Mouse (Mus musculus) CH12.LX (cell line): ENCODE results near the gene Metap2. TPM values are rescaled to one million over a fixed set of nuclear protein-coding genes. Genes with fewer than 3 reads are reported as not detected.

Experiments
- DNase-seq: peaks from one replicate; pipeline ENCODE4 v3.0.0-alpha.2; 2013; ENCODE audit errors: extremely low read depth
- H3K27ac ChIP-seq: 2 replicates; pipeline ENCODE4 v1.5.1; 2012; ENCODE audit warnings: low read depth, mild to moderate bottlenecking, control low read depth, moderate library complexity; ENCODE audit not compliant: insufficient read depth
- H3K27me3 ChIP-seq: replicated peaks from 2 replicates; pipeline ENCODE3; 2012; ENCODE audit warnings: inconsistent platforms
- H3K36me3 ChIP-seq, 2 experiments: replicated peaks in 1 of 2; 2 replicates each; pipeline versions ENCODE3 to v1.6.1; 2012; ENCODE audit warnings: inconsistent platforms in 1 of 2, low read length in 1 of 2, mild to moderate bottlenecking in 1 of 2, mixed read lengths in 1 of 2, moderate library complexity in 1 of 2; ENCODE audit not compliant: control insufficient read depth in 1 of 2, insufficient read depth in 1 of 2
- H3K4me1 ChIP-seq, 2 experiments: 2 replicates each; pipeline ENCODE4 v1.6.1; 2012; ENCODE audit warnings: inconsistent platforms in 1 of 2, moderate library complexity in 1 of 2; ENCODE audit not compliant: insufficient read depth in 2 of 2, control insufficient read depth in 1 of 2
- H3K4me2 ChIP-seq: 2 replicates; pipeline ENCODE4 v1.6.1; 2012; ENCODE audit warnings: low read depth, mild to moderate bottlenecking, control low read depth; ENCODE audit not compliant: poor library complexity, insufficient read depth, severe bottlenecking
- H3K4me3 ChIP-seq, 3 experiments: fragments of 150-350 bp in 1 of 3; sonication (generic) in 1 of 3; replicated peaks in 1 of 3; 2 replicates each; pipeline versions ENCODE3 to v1.5.1; 2011 to 2012; ENCODE audit warnings: low read depth in 2 of 3, low read length in 2 of 3, mild to moderate bottlenecking in 2 of 3, moderate library complexity in 2 of 3, control low read depth in 1 of 3, improper control_type of control experiment in 1 of 3, inconsistent platforms in 1 of 3, mixed read lengths in 1 of 3; ENCODE audit not compliant: poor library complexity in 1 of 3
- H3K79me2 ChIP-seq: replicated peaks from 2 replicates; pipeline ENCODE4 v1.6.1; 2012; ENCODE audit warnings: mild to moderate bottlenecking, moderate library complexity; ENCODE audit not compliant: control insufficient read depth, poor library complexity, insufficient read depth, severe bottlenecking; ENCODE audit errors: extremely low read depth
- H3K9ac ChIP-seq: 2 replicates; pipeline ENCODE4 v1.6.1; 2012; ENCODE audit warnings: low read depth, mild to moderate bottlenecking, control low read depth, moderate library complexity; ENCODE audit not compliant: insufficient read depth
- H3K9me3 ChIP-seq: replicated peaks from 2 replicates; pipeline ENCODE3; 2012; ENCODE audit warnings: low read length, inconsistent platforms, mixed read lengths
- CHD1 ChIP-seq: IDR thresholded peaks from 2 replicates; pipeline ENCODE4 v1.6.1; 2012; ENCODE audit warnings: low read depth, low read length, improper control_type of control experiment, inconsistent platforms
- CTCF ChIP-seq, 2 experiments: IDR thresholded peaks in 1 of 2; conservative IDR thresholded peaks in 1 of 2; 2 replicates each; pipeline ENCODE4 v1.5.1; 2011 to 2012; ENCODE audit warnings: low read depth in 2 of 2, low read length in 2 of 2, improper control_type of control experiment in 1 of 2, inconsistent platforms in 1 of 2, mild to moderate bottlenecking in 1 of 2, moderate library complexity in 1 of 2
- ELF1 ChIP-seq: IDR thresholded peaks from 2 replicates; pipeline ENCODE4 v1.6.1; 2014; ENCODE audit warnings: low read depth, mild to moderate bottlenecking, inconsistent platforms, low read length, improper control_type of control experiment
- EP300 ChIP-seq: IDR thresholded peaks from 2 replicates; pipeline ENCODE4 v1.6.1; 2011; ENCODE audit warnings: low read length, improper control_type of control experiment
- GABPA ChIP-seq: IDR thresholded peaks from 2 replicates; pipeline ENCODE4 v1.6.1; 2012; ENCODE audit warnings: low read depth, low read length, improper control_type of control experiment, inconsistent platforms; ENCODE audit not compliant: insufficient replicate concordance
- HCFC1 ChIP-seq: IDR thresholded peaks from 2 replicates; pipeline ENCODE4 v1.6.1; 2012; ENCODE audit warnings: low read depth, mild to moderate bottlenecking, inconsistent platforms, low read length, improper control_type of control experiment
- JUN ChIP-seq: IDR thresholded peaks from 2 replicates; pipeline ENCODE4 v1.6.1; 2011; ENCODE audit warnings: low read depth, mild to moderate bottlenecking, low read length, improper control_type of control experiment, moderate library complexity; ENCODE audit not compliant: insufficient read depth
- JUND ChIP-seq: conservative IDR thresholded peaks from 2 replicates; pipeline ENCODE4 v1.6.1; 2011; ENCODE audit warnings: low read depth, low read length, improper control_type of control experiment
- KAT2A ChIP-seq: IDR thresholded peaks from 2 replicates; pipeline ENCODE4 v1.6.1; 2012; ENCODE audit warnings: low read length, improper control_type of control experiment, inconsistent platforms; ENCODE audit not compliant: insufficient replicate concordance
- MAX ChIP-seq: IDR thresholded peaks from 2 replicates; pipeline ENCODE4 v1.6.1; 2011; ENCODE audit warnings: low read length, improper control_type of control experiment
- NELFE ChIP-seq: IDR thresholded peaks from 2 replicates; pipeline ENCODE4 v1.6.1; 2011; ENCODE audit warnings: low read depth, low read length, improper control_type of control experiment
- POLR2A ChIP-seq: IDR thresholded peaks from 2 replicates; pipeline ENCODE4 v1.6.1; 2011; ENCODE audit warnings: low read depth, mild to moderate bottlenecking, improper control_type of control experiment, low read length
- POLR2AphosphoS2 ChIP-seq: IDR thresholded peaks from 2 replicates; pipeline ENCODE4 v1.6.1; 2011; ENCODE audit warnings: low read depth, low read length, improper control_type of control experiment
- RAD21 ChIP-seq: IDR thresholded peaks from 2 replicates; pipeline ENCODE4 v1.6.1; 2011; ENCODE audit warnings: low read depth, mild to moderate bottlenecking, low read length, improper control_type of control experiment, moderate library complexity
- RCOR1 ChIP-seq: conservative IDR thresholded peaks from 2 replicates; pipeline ENCODE4 v1.6.1; 2012; ENCODE audit warnings: low read depth, mild to moderate bottlenecking, inconsistent platforms, low read length, improper control_type of control experiment
- SMC3 ChIP-seq: IDR thresholded peaks from 2 replicates; pipeline ENCODE4 v1.6.1; 2011; ENCODE audit warnings: low read depth, low read length, improper control_type of control experiment
- TBP ChIP-seq: conservative IDR thresholded peaks from 2 replicates; pipeline ENCODE4 v1.6.1; 2011; ENCODE audit warnings: low read depth, low read length, improper control_type of control experiment
- USF2 ChIP-seq: conservative IDR thresholded peaks from 2 replicates; pipeline ENCODE4 v1.6.1; 2011; ENCODE audit warnings: low read depth, low read length, improper control_type of control experiment
- ZC3H11A ChIP-seq: IDR thresholded peaks from 2 replicates; pipeline ENCODE4 v1.6.1; 2012; ENCODE audit warnings: low read depth, mild to moderate bottlenecking, inconsistent platforms, low read length, improper control_type of control experiment
- ZKSCAN1 ChIP-seq: IDR thresholded peaks from 2 replicates; pipeline ENCODE4 v1.6.1; 2012; ENCODE audit warnings: low read depth, inconsistent platforms, low read length, improper control_type of control experiment, borderline replicate concordance
- ZNF384 ChIP-seq: IDR thresholded peaks from 2 replicates; pipeline ENCODE4 v1.6.1; 2012; ENCODE audit warnings: low read depth, low read length, improper control_type of control experiment, inconsistent platforms
- dilution Hi-C: fragments of 300-500 bp; cut with MboI; formaldehyde crosslinking; loops from 2 replicates; pipeline ENCODE4 v1.14.3; 2020; ENCODE audit warnings: low sequenced_read_pairs; ENCODE audit not compliant: extremely low pct_unique_long_range_greater_than_20kb, extremely low pct_ligation_motif_present
- in situ Hi-C: fragments of 300-500 bp; cut with MboI; formaldehyde crosslinking; loops from 3 replicates; pipeline ENCODE4 v1.14.3; 2019; ENCODE audit warnings: low sequenced_read_pairs, low pct_ligation_motif_present, low pct_unique_long_range_greater_than_20kb, mixed read lengths
- polyA plus RNA-seq: library from polyadenylated mRNA; unstranded; fragments of >175 nt; gene quantifications from 2 replicates; pipeline ENCODE4 v1.2.1, GENCODE M21; 2012; ENCODE audit warnings: low read depth; ENCODE audit not compliant: insufficient read length
- total RNA-seq, 2 experiments: library from RNA; depleted of rRNA; stranded (reverse); fragments of 300-350 nt in 1 of 2; fragments of >200 nt in 1 of 2; gene quantifications; 2 replicates each; pipeline ENCODE4 v1.2.3; 2012 to 2014

Gene Metap2
- total and polyA plus RNA-seq, 3 experiments = 183 to 710 (median 211) TPM

DNA sequence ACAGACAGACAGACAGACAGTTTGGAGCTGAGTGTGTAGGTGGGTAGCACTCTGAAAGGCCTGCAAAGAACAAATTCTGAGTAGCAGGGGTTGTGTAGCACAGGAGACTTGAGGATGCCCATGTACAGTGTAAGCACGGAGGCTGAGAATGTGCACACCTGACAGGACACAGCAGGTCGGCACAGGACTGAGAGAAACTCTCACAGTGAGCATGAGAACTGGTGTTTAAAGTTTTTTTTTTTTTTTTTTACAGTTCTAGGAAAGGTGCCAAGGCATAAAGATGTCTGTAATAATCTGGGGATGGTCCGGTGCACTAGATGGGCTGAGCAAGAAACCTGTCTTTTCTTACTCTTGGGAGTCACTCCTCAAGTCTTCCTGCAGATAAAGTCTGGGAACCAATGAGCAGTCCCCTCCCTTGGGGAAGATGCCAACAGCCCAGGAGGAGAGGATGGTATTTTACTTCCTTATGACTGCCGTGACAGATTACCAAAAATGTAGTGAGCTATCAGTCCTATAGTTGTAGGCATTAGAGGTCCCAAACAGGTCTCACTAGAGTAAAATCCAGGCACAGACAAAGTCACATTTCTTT lies 33.4 kb upstream of the Metap2 start:
- Histone ChIP-seq H3K9ac (no peak overlapping the region), H3K27ac (no peak overlapping the region), H3K36me3 (no peaks in the 10 kb centered on the region), H3K27me3 (peaks cover 2% of the 10 kb centered on the region), H3K4me3 (no peak overlapping the region), H3K9me3 (no peaks in the 10 kb centered on the region), H3K4me2 (no peak overlapping the region), H3K4me1 (no peaks in the 10 kb centered on the region; a peak in 1 of 4 replicates), H3K79me2 (no peaks in the 10 kb centered on the region)
- no peak for TF ChIP-seq GABPA
- TF ChIP-seq HCFC1 = no peak
- no peak for TF ChIP-seq RCOR1
- TF ChIP-seq NELFE = no peak
- TF ChIP-seq ZC3H11A = no peak
- TF ChIP-seq ELF1 = no peak
- TF ChIP-seq MAX = no peak
- no peak for TF ChIP-seq ZKSCAN1
- TF ChIP-seq USF2 = no peak
- TF ChIP-seq SMC3 = no peak
- TF ChIP-seq EP300 = no peak
- TF ChIP-seq POLR2A = no peak
- TF ChIP-seq CTCF (conservative IDR thresholded peaks at IDR 0.05 in 1 of 2, IDR thresholded peaks at IDR 0.05 in 1 of 2; ENCODE audit: low read depth in 2 of 2, low read length in 2 of 2) = no peak
- no peak for TF ChIP-seq POLR2AphosphoS2
- TF ChIP-seq CHD1 = no peak
- no peak for TF ChIP-seq KAT2A
- no peak for TF ChIP-seq JUND
- in situ Hi-C loops = no loop called here
- dilution Hi-C loops = no loop called here
- DNase-seq = no peak

DNA sequence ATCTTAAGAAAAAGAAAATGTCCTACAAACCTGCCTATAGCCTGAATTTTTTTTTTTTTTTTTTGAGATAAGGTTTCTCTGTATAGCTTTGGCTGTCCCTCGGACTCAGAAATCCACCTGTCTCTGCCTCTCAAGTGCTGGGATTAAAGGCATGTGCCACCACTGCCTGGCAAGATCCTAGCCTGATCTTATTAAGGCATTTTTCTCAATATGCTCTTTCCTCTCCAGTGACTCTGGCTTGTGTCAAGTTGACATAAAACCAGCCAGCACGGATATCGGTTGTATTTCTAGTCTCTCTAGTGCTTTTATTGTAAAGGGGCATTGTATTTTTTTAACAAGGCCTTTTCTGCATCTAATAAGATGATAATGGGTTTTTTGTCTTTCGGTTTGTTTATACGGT lies 27.8 kb upstream of the Metap2 start:
- Histone ChIP-seq H3K79me2 (no peaks in the 10 kb centered on the region), H3K4me2 (no peak overlapping the region), H3K9ac (no peak overlapping the region), H3K27ac (no peak overlapping the region), H3K4me3 (no peak overlapping the region), H3K36me3 (no peaks in the 10 kb centered on the region), H3K9me3 (no peaks in the 10 kb centered on the region), H3K4me1 (0 out of 4 replicates have a peak, but pooled peaks cover 0 to 3% of the 10 kb centered on the region in 2 experiments), H3K27me3 (no peaks in the 10 kb centered on the region)
- in situ Hi-C loops (no loop called here), dilution Hi-C loops (no loop called here)
- TF ChIP-seq NELFE (no peak), RAD21 (no peak), HCFC1 (no peak), ZKSCAN1 (no peak), EP300 (no peak), TBP (no peak), ZNF384 (no peak), JUN (no peak), MAX (no peak)
- no peak for DNase-seq
